Mouse (Mus musculus): ENCODE measurements around the gene Acot2.
"Not testable (repeated sequence)": the region's sequence is repeated elsewhere in the genome, so short reads cannot be mapped to it uniquely, and the experiment has no call there.

GRCm38 (mm10) chr12:84028328-84028727, 40.7 kb downstream of the Acot2 start:
- not testable (repeated sequence) for TF ChIP-seq POLR2A (IDR thresholded peaks at IDR 0.05; ENCODE audit: borderline replicate concordance, insufficient read depth, low read length); CTCF (IDR thresholded peaks at IDR 0.05; ENCODE audit: borderline replicate concordance, insufficient read depth, low read depth, low read length)

All from cerebellum, adult 2 months (tissue).